Mouse (Mus musculus): ENCODE data around the gene Slc44a5.
"Not testable (repeated sequence)": the region's sequence is repeated elsewhere in the genome, so short reads cannot be mapped to it uniquely, and the experiment has no call there.

Slc44a5 gene

DNA sequence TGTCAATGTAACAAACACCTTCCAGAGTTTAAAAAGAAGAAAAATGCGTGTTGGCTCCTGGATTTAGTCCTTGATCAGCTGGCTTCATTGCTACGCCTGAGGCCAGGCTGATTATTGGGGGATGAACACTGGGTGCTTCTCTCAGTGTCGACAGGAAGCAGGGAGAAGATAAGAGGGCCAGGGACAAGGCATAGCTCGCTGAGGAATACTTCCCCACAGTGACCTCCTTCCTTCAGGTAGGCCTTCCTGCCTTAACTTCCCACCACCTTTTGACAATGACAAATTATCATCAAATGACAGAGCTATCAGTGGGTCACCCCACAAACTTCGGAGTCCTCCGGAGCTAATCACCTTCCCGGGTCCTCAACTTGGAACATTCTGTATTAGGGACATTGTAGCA lies 242.1 kb downstream of the Slc44a5 start:
- no peak for DNase-seq (ENCODE audit: low read depth, low spot score)

DNA sequence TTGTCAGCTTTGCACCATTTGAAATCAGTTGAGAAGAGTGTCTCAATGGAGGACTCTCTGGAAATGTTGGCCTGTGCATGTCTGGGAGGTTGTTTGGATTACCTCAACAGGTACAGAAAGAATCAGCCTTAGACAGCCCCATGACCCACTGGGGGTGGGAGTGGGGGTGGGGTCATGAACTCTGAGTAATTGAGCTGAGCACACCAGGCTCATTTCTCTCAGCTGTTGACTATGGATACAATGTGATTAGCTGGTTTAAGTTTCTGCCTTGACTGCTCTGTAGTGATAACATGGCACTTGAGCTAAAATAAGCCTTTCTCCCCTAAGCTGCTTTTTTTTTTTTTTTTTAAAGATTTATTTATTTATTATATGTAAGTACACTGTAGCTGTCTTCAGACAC lies 242.5 kb downstream of the Slc44a5 start:
- no peak for DNase-seq (ENCODE audit: low read depth, low spot score)

DNA sequence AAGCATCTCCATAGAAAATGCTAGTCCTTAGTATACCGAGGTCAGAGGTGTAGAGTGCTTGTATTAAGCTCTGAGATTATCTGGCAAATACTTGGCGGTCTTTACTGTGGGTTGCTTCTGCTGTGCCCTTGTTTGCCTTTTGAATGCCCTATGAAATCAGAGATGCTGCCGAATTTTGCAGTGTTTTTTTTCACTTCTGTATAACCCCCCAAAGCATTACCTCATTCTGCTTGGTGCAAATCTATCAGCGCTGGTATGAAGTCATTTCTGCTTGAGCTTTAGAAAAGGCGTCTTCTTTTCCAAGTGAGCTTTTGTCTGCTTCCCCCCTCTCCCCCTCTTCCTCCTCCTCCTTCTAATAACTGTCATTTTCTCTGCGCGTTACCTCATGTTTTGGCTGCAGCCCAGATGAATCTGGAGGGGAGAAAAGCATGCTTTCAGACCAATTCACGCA lies 248.9 kb downstream of the Slc44a5 start:
- no peak for DNase-seq (ENCODE audit: low read depth, low spot score)

DNA sequence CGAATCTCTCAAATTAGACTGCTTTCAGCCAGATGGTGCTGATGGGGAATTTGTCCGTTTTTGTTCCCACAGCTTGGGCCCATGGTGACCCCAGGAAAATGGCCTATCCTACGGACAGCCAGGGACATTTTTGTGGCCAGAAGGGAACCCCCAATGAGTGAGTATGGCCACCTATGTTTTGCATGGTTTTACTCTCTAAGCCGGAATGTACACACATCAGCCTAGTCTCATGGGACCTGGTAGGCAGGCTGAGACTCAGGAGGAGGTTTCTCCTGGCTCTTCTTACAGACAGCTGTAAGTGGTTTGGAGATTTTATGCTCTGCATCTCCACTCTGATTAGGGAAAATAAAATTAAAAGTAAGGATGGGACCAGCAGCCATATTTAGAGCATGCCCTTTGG lies 249.5 kb downstream of the Slc44a5 start:
- DNase-seq (ENCODE audit: low read depth, low spot score), result no peak

DNA sequence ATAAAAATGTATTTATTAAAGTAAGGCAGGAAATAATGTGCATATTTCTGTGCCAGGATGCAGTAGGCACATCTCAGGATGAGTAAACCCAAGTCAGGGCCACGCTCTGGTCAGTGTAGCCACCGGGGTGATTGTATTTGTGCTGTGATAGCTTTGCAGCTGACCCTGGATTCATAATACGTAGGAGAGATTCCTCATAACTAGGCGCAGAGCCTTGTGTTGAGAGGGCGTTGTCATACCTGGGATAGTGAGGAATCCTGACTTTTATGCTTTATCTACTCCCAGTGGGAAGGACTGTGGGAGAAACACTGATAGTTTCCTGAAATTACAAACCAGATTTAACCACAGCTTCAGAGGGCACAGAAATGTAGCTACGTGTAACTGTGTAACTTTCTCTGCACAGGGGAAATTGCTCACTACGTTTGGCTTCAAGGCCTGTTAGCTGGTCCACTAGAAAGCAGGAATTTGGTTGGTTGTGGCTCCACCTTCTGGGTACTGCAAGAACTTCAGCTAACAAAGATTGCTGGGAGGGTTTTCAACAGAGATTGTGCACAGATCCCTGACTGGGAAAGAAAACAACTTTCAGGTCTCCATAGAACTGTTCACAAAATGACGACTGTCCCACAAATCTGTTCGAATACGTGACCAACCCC lies 253.0 kb downstream of the Slc44a5 start:
- peak; percentile 14 for DNase-seq (ENCODE audit: low read depth, low spot score)

DNA sequence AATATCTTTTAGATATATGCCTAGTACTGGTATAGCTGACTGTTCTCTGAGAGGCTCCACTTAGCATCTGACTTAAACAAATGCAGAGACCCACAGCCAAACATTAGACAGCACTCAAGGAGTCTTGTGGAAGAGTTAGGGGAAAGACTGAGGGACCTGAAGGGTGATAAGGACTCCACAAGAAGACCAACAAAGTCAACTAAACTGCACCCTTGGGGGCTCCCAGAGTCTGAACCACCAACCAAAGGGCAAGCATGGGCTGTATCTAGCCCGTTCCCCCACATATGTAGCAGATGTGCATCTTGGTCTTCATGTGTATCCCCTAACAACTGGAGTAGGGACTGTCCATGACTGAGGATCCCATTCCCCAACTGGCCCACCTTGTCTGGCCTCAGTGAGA lies 271.7 kb downstream of the Slc44a5 start:
- no peak for DNase-seq (ENCODE audit: low read depth, low spot score)

DNA sequence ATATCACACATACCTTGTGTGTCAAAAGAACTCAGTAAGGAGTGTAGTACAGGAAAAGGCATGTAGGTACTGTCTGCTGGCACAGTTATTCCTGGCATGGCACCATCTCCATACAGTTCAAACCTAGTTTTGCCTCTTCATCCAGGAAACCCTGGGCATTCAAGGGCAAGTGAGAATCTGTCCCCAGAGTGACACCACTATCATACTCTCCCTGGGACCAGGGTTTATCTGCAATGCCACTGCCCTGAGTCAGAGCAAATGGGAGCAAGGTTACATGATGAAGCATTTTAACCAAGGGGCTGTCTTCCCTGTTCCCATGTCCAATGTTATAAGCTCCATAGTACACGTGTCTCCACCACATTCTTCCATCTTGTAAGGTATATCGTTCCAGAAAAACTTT lies 278.2 kb downstream of the Slc44a5 start:
- no peak for DNase-seq (ENCODE audit: low read depth, low spot score)

DNA sequence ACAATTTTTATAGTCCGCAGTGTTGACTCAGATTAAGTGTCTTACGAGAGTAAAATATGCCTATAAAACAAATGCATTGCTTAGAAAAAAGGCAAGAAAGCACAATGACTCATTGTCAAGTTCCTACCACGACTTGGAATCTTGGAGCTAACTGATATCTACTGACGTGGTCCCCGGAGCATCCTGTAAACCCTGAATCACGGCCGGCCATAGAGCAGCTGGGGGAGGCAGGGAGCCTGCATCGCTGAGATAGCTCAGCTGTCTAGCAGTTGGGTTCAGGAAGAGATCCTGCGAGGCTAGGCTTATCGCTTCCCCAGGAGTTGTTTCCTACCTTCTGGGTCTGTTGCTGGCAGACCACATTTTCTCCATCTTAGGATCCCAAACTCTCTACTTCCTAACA lies 279.0 kb downstream of the Slc44a5 start:
- no peak for DNase-seq (ENCODE audit: low read depth, low spot score)

DNA sequence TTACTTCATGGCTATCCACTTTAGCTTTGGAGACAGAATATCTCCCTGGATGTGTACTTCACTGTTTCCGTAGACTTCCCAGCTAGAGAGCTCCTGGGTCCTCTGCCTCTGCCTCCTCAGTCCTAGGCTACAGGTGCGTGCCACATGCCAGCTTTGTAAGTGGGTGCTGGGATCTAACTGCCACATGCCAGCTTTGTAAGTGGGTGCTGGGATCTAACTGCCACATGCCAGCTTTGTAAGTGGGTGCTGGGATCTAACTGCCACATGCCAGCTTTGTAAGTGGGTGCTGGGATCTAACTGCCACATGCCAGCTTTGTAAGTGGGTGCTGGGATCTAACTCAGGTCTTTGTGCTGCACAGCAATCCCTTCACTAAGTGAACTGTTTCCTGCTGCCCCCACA lies 281.0 kb downstream of the Slc44a5 start:
- DNase-seq (ENCODE audit: low read depth, low spot score), result not testable (repeated sequence)

DNA sequence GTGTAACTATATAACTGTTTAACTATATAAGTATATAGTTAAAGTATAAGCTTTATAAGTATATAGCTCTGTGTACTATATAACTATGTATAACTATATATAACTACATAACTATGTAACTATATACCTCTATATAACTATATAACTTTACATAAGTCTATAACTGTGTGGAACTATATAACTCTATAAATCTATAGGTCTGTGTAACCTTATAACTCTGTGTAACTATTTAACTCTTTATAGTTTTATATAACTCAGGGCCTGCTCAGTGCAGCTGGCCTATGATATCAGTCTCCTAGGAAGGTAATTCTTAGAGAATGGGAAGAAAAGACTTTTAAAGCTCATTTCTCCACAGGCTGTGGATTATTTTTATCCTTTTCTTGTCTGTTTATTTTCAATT lies 284.1 kb downstream of the Slc44a5 start:
- no peak for DNase-seq (ENCODE audit: low read depth, low spot score)

DNA sequence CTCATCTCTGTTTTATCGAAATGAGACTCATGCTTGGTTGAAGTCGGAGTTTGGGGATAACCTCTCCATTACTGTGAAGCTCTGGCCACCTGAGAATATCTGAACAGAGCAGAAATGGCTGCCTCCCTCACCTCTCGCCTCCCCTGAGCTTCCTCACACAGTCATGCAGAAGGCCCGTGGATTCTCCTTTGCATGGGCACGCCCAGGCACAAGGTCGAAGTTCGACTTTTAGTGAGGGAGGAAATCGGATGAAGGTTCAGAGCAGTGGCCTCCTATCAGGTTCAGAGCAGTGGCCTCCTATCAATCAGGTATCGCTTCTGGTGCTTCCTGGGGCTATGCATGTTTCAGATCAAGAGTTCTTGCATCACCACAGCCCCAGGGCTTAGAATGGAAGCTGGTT lies 295.1 kb downstream of the Slc44a5 start:
- DNase-seq (ENCODE audit: low read depth, low spot score), result no peak

DNA sequence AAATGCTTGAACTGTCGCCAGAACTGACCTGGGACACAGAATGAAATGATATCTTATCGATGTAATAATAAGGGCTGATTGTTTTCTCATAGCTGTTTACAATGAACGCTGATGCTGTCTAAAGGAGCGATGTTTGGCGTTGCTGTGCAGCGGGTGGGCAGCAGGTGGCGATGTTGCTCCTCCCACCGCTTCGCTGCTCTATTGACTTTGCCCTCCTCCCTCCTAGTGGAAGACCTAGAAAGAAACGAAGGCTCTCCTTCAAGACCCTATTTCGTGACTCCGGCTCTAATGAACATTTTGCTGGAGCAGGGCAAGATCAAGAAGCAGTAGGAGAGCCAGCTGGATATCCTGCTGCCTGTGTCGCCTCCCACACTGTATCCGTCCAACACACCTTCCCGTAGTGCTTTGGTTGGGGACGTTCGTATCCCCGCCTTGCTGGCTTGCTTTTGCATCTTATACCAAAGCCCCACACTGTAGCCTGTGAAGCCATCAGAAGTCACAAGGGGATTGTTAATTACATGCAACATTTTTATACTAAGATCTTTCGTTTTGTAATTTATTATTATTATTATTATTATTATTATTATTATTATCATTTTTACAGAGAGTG lies 296.6 kb downstream of the Slc44a5 start:
- peak; percentile 60 for DNase-seq (ENCODE audit: low read depth, low spot score)

DNA sequence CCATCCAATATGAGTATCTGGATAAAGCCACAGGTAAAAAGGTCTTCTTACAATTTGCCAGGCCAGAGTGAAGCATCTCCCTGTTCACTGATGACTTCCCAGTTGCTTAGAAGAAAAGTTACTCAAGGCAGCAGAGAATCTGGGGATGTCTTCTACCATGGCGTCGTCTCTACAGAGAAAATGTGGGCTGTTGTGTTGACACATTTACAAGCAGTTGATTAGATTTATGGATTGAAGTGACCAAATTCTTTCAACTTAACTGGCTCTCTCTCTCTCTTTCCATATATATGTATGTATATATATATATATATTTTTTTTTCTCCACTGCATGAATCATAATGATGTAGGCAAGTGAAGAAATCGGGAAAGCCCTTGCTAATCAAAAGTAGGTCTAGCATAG lies 301.4 kb downstream of the Slc44a5 start:
- DNase-seq (ENCODE audit: low read depth, low spot score), result no peak

DNA sequence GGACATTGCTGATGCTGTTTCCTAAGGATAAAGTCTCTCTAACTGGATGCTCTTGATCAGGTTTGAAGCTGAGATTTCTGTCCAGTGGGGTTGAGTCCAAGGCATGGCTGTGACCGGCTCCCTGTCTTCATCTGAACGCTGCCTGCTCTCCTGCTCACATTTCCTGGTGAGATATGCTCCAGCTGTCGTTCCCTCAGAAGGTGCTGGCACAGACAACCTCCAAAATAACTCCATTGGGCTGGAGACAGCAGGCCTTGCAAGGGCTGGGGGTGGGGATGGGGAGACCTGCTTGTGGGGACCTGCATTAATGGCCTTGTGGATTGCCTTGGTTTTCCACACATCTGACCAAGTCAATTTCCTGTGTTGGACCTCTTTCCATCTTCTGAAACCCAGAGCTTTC lies 311.0 kb downstream of the Slc44a5 start:
- no peak for DNase-seq (ENCODE audit: low read depth, low spot score)

DNA sequence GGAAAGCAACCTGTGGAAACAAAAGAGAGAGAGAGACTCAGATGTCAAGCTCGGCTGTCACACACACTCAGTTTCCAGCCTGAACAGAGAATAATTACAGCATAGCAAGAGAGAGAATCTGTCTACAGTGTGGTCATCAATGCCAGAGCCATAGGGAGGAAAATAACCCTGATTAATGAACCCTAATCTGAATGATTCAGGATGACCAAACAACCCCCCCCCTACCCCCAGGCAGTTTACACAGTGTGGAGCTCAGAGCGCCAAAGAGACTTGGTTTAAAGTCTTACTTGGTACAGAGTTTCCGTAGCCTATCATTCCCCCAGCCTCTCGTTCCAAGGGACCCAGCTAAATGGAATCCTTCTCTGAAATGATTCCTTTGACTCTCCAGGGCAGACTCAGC lies 312.1 kb downstream of the Slc44a5 start:
- no peak for DNase-seq (ENCODE audit: low read depth, low spot score)

DNA sequence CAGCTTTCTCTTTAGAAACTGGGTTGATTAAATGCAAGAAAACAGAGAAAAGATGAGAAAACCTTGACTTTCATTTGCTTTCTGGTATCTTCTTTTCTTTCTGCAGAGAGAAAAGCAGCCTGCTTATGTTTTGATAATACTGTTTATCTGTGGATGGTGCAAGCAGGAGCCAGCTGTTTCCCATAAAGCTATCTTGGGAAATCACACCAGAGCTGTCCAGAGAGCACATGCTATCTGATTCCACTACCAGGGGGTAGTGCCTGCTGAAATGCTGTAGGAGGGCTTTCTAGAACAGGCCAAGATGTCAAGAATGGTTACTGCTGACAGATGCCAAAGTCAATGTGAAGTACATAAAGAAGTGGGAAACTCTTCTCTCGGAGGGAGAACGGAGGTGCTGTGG lies 314.0 kb downstream of the Slc44a5 start:
- no peak for DNase-seq (ENCODE audit: low read depth, low spot score)

DNA sequence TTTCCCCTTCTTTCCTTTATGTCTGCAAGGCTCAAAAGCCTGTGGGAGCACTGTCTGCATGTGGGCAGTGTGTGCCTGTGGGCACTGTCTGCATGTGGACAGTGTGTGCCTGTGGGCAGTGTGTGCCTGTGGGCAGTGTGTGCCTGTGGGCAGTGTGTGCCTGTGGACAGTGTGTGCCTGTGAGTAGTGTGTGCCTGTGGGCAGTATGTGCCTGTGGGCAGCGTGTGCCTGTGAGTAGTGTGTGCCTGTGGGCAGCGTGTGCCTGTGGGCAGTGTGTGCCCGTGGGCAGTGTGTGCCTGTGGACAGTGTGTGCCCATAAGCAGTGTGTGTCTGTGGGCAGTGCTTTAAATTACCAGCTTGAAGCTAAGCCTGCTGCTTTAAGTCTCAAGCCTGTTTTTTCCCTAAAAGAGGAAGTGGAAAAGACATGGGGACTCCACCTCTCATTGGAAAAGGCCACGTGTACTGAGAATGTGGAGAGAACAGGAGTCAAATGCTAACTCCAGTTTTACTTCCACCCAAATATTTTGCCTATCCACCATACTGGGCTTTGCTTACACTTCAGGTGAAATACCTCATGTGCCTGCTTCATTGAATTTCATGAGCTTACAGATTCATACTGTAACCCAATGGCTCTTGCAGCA lies 315.3 kb downstream of the Slc44a5 start:
- no peak for DNase-seq (ENCODE audit: low read depth, low spot score)

DNA sequence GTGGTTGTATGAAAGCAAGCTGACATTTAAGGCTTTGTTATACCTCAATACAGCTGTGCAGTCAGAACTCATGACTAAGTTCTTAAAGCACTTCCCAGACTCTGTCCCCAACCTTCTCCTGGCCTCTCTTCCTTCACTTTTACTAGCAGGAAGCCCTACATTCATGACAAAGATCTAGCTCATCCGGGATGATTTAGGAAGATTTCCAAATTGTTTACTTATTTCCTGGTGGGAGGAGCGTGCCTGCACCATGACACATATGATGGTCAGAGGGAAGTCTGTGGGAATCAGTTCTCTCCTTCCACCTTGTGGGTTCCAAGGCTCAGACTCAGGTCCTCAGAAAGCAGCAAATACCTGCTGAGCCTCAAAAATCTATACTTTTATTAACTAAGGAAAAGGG lies 317.1 kb downstream of the Slc44a5 start:
- no peak for DNase-seq (ENCODE audit: low read depth, low spot score)

DNA sequence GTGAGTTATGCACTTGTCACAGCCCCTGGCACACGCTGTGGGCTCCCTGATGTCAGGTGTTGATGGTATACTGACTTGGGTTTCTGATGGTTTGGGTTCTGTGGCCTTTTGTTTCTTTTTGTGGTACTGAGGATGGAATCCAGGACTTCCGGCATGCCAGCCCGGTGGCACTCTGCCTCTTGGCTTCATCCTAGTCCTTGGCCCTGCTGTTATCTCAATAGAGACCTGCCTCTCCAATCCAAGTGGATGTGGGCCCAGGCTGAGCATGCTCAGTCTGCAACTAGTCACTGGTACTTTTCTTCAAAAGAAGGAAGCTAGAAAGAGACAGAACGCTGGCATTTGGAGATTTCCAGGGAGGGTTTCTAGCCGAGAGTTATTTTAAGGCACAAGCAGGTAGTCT lies 318.9 kb downstream of the Slc44a5 start:
- no peak for DNase-seq (ENCODE audit: low read depth, low spot score)

DNA sequence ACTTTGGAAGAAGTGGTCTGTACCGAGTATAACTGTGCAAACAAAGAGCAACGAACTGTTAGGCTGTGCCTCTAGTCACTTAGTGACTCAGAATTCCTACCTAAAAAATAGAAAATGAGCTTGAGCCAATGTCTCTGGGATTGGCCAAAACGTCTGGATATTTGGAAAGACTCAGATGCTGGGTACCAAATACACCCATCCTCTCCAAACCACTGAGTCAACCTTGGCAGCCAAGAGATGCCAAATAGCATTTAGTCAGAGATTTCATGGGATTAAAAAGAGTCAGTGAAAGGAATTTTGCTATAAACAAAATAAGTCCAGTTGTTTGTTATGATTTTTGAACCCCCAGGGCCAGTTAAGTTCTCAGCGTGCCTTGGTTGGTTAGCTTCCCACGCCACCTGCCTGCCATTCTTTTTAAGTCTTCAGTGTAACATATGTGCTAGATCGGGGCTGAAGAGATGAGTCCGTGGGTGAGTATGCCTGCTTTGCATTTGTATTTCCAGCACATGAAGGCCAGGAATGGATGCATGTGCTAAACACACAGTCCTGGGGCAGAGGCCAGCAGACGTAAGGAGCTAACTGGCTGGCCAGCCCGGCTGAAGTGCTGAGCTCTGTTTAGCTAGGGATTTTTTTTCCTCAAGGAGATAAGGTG lies 320.7 kb downstream of the Slc44a5 start:
- DNase-seq (ENCODE audit: low read depth, low spot score), result no peak

DNA sequence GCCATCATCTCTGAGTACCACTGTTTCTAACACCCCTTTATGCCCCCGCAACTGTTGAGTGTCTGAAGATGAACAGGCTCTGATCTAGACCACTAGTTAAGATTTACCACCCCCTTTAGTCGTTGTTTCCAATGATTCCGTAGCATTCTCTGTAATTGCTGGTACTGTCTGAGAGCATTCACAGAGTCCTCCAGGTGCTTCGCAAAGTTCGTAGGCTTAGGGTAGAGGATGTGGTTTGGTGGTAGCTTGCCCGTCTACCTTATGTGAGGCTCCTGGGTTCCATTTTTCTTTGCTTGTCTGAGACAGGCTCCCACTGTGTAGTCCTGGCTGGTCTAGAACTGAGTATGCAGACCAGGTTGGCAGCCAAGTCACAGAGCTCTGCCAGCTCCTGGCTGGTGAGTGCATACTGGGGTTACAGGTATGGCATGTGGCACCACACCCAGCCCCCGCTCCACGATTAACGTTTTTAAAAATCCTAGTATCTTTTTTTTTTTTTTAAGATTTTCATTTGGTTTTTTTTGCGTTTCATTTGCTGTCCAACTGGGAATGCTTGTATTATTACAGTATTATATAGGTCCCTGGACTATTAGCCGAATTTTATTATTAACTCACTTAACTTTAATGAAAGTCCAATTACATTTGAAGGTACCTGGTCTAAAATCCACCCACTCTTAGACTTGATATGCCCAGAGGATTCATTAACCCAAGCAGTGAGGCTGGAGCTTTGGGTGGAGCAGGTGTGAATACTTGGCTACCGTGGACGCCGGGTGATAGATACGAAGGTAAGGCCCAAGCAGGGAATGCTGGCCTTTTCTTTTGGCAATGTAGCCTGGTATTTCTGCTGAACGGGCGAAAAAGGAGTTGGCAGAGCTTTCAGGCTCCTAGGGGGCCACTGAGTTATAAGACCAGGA lies 321.9 kb downstream of the Slc44a5 start:
- DNase-seq (ENCODE audit: low read depth, low spot score), result no peak

DNA sequence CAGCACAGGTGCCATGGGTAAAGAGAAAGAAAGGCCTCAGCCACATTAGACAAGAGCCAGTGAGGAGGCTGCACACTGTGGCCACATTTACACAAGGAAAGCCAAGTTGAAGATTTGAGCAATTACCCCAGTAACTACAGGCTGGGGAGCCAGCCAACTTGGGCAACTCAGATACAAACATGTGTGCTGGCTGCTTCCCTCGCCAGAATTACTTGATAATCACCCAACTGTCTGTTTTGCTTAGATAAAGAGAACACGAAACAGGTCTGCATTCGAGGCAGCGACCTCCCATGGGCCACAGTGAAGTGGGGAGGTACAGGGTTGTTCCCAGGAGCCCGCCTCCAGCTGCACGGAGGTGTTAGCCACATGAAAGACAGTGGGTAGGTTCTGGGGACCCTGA lies 324.3 kb downstream of the Slc44a5 start:
- DNase-seq (ENCODE audit: low read depth, low spot score), result no peak

Data from CD4-positive, CD25-positive, alpha-beta regulatory T cell, adult 2 months (primary cell).